Mouse (Mus musculus): ENCODE measurements around the gene Ifna5. TPM values are rescaled to one million over a fixed set of nuclear protein-coding genes. Genes with fewer than 3 reads are reported as not detected.

Ifna5 gene
- polyA plus RNA-seq, 1 experiment from 2014 or later = not detected

- Histone ChIP-seq H3K4me1 (ENCODE audit: insufficient read depth) (no peaks in the 10 kb centered on the region), H3K36me3 (ENCODE audit: insufficient read depth) (no peaks in the 10 kb centered on the region), H3K27ac (ENCODE audit: low read depth) (no peak overlapping the region), H3K27me3 (ENCODE audit: insufficient read depth, low read length) (no peaks in the 10 kb centered on the region), H3K4me2 (no peak overlapping the region), H3K4me3 (ENCODE audit: low read depth, low read length) (no peak overlapping the region), H3K9ac (no peak overlapping the region), H3K9me3 (ENCODE audit: low read depth, low read length) (no peaks in the 10 kb centered on the region)
- ATAC-seq (ENCODE audit: insufficient read depth) (no peak), DNase-seq (no peak)
- WGBS = 34% methylated on average over 2 of the region's 2 CpGs
- TF ChIP-seq CTCF (IDR thresholded peaks at IDR 0.05; ENCODE audit: low read depth) = no peak
Observed at GRCm38 (mm10) chr4:88845334-88845733, 10.0 kb downstream of the Ifna5 start.

- Histone ChIP-seq H3K4me2 (no peak within 1 kb of the TSS), H3K36me3 (ENCODE audit: insufficient read depth) (no peaks in the 10 kb centered on the region), H3K4me1 (ENCODE audit: insufficient read depth) (no peaks in the 10 kb centered on the region), H3K9ac (no peak within 1 kb of the TSS), H3K9me3 (ENCODE audit: low read depth, low read length) (no peaks in the 10 kb centered on the region), H3K4me3 (ENCODE audit: low read depth, low read length) (no peak within 1 kb of the TSS), H3K27ac (ENCODE audit: low read depth) (no peak within 1 kb of the TSS), H3K27me3 (ENCODE audit: insufficient read depth, low read length) (no peaks in the 10 kb centered on the region)
- ATAC-seq (ENCODE audit: insufficient read depth) = no peak
- TF ChIP-seq CTCF (IDR thresholded peaks at IDR 0.05; ENCODE audit: low read depth) = no peak
- 85% methylated on average over 1 of the region's 1 CpGs for WGBS
- DNase-seq = no peak
Observed at GRCm38 (mm10) chr4:88849698-88850097, 14.4 kb downstream of the Ifna5 start, which contains the start of gene Ifna1. TSS of gene Ifna1 (plus strand) at chr4:88850087.

GRCm38 (mm10) chr4:88851026-88851763 lies 15.9 kb downstream of the Ifna5 start:
- no peak for DNase-seq
- H3K4me3 ChIP-seq (ENCODE audit: low read depth, low read length) = no peak overlapping the region
- H3K27me3 ChIP-seq (ENCODE audit: insufficient read depth, low read length) = no peaks in the 10 kb centered on the region
- no peak overlapping the region for H3K9ac ChIP-seq
- no peak for ATAC-seq (ENCODE audit: insufficient read depth)
- H3K9me3 ChIP-seq (ENCODE audit: low read depth, low read length) = no peaks in the 10 kb centered on the region
- H3K4me2 ChIP-seq = no peak overlapping the region
- no peaks in the 10 kb centered on the region for H3K4me1 ChIP-seq (ENCODE audit: insufficient read depth)
- no peaks in the 10 kb centered on the region for H3K36me3 ChIP-seq (ENCODE audit: insufficient read depth)
- H3K27ac ChIP-seq (ENCODE audit: low read depth) = no peak overlapping the region
- WGBS = 68% methylated on average over 4 of the region's 4 CpGs
- no peak for TF ChIP-seq CTCF (IDR thresholded peaks at IDR 0.05; ENCODE audit: low read depth)

GRCm38 (mm10) chr4:88859214-88859613 lies 23.9 kb downstream of the Ifna5 start:
- H3K36me3 ChIP-seq (ENCODE audit: insufficient read depth) = no peaks in the 10 kb centered on the region
- no peak overlapping the region for H3K4me2 ChIP-seq
- DNase-seq = no peak
- no peak overlapping the region for H3K27ac ChIP-seq (ENCODE audit: low read depth)
- no peaks in the 10 kb centered on the region for H3K9me3 ChIP-seq (ENCODE audit: low read depth, low read length)
- ATAC-seq (ENCODE audit: insufficient read depth) = no peak
- no peak for TF ChIP-seq CTCF (IDR thresholded peaks at IDR 0.05; ENCODE audit: low read depth)
- H3K4me1 ChIP-seq (ENCODE audit: insufficient read depth) = no peaks in the 10 kb centered on the region
- no peak overlapping the region for H3K4me3 ChIP-seq (ENCODE audit: low read depth, low read length)
- H3K27me3 ChIP-seq (ENCODE audit: insufficient read depth, low read length) = 0 out of 2 replicates have a peak, but pooled peaks cover 4% of the 10 kb centered on the region
- no peak overlapping the region for H3K9ac ChIP-seq

GRCm38 (mm10) chr4:88863309-88863708 lies 28.0 kb downstream of the Ifna5 start:
- no peaks in the 10 kb centered on the region for H3K9me3 ChIP-seq (ENCODE audit: low read depth, low read length)
- no peak overlapping the region for H3K4me2 ChIP-seq
- 5% methylated on average over 7 of the region's 7 CpGs for WGBS
- H3K9ac ChIP-seq = no peak overlapping the region
- H3K27me3 ChIP-seq (ENCODE audit: insufficient read depth, low read length) = peaks cover 4% of the 10 kb centered on the region; the same call in 1 of the 2 replicates
- H3K4me3 ChIP-seq (ENCODE audit: low read depth, low read length) = no peak overlapping the region
- H3K4me1 ChIP-seq (ENCODE audit: insufficient read depth) = no peaks in the 10 kb centered on the region
- DNase-seq (no peak), ATAC-seq (ENCODE audit: insufficient read depth) (no peak)
- no peaks in the 10 kb centered on the region for H3K36me3 ChIP-seq (ENCODE audit: insufficient read depth)
- no peak for TF ChIP-seq CTCF (IDR thresholded peaks at IDR 0.05; ENCODE audit: low read depth)
- H3K27ac ChIP-seq (ENCODE audit: low read depth) = no peak overlapping the region

- H3K4me2 ChIP-seq = no peak overlapping the region
- H3K4me3 ChIP-seq (ENCODE audit: low read depth, low read length) = no peak overlapping the region
- 50% methylated on average over 9 of the region's 9 CpGs for WGBS
Observed at GRCm38 (mm10) chr4:88864599-88864998, 29.3 kb downstream of the Ifna5 start.

GRCm38 (mm10) chr4:88865011-88865569 lies 29.8 kb downstream of the Ifna5 start:
- Histone ChIP-seq H3K4me3 (ENCODE audit: low read depth, low read length) (no peak overlapping the region), H3K4me2 (no peak overlapping the region), H3K9ac (no peak overlapping the region), H3K27me3 (ENCODE audit: insufficient read depth, low read length) (peaks cover 4% of the 10 kb centered on the region; the same call in 1 of the 2 replicates), H3K27ac (ENCODE audit: low read depth) (no peak overlapping the region), H3K9me3 (ENCODE audit: low read depth, low read length) (no peaks in the 10 kb centered on the region), H3K36me3 (ENCODE audit: insufficient read depth) (no peaks in the 10 kb centered on the region), H3K4me1 (ENCODE audit: insufficient read depth) (no peaks in the 10 kb centered on the region)
- 42% methylated on average over 6 of the region's 6 CpGs for WGBS
- TF ChIP-seq CTCF (IDR thresholded peaks at IDR 0.05; ENCODE audit: low read depth) = no peak
- DNase-seq (no peak), ATAC-seq (ENCODE audit: insufficient read depth) (no peak)

More at GRCm38 (mm10) chr4:88864599-88864998, 29.3 kb downstream of the Ifna5 start:
- DNase-seq = no peak
- TF ChIP-seq CTCF (IDR thresholded peaks at IDR 0.05; ENCODE audit: low read depth) = no peak
- H3K4me1 ChIP-seq (ENCODE audit: insufficient read depth) = no peaks in the 10 kb centered on the region
- no peaks in the 10 kb centered on the region for H3K36me3 ChIP-seq (ENCODE audit: insufficient read depth)
- no peak overlapping the region for H3K27ac ChIP-seq (ENCODE audit: low read depth)
- ATAC-seq (ENCODE audit: insufficient read depth) = no peak
- H3K27me3 ChIP-seq (ENCODE audit: insufficient read depth, low read length) = peaks cover 4% of the 10 kb centered on the region; the same call in 1 of the 2 replicates
- no peaks in the 10 kb centered on the region for H3K9me3 ChIP-seq (ENCODE audit: low read depth, low read length)
- no peak overlapping the region for H3K9ac ChIP-seq
